In the genomic region with DNA sequence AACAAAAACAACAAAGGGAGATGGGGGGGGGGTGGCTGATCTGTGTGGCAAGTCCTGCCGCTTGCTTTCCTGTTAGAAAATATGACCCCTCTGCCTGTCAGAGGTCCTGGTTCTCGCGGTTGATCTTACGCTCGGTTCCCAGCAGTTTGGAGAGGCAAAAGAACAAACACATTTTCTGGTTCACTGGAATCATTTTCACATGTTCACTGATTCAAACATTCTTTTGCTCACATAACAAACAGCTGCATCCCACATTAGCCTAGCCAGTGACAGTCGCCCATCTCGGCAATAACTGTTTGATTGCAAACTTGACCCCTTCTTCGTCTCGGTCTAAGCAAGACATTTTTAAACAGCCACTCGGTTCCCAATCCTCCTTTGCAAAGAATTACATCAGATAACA, we compare ENCODE assay signal across 9 mouse cellular contexts.
A peak's percentile ranks its signal among the peaks of the same experiment; 100 is the strongest.
DNase-seq lines count a peak whose midpoint lies in the region; ATAC-seq and TF ChIP-seq lines count a peak whose summit lies in the region.
"Had no signal": no experiment of that assay in that cellular context is flagged by ENCODE, and none has a peak within 500 bp of the region (broad histone marks: within the 10 kb centered on the region; RNA-seq: fewer than 3 reads in every experiment).

No protein-coding gene starts in this region.

- no peaks in the 10 kb centered on the region for H3K36me3 ChIP-seq in intestine, embryonic 15.5 days
- H3K36me3 ChIP-seq in intestine, postnatal 0 days (ENCODE audit: control insufficient read depth, insufficient read depth), result no peaks in the 10 kb centered on the region
- no peaks in the 10 kb centered on the region for H3K36me3 ChIP-seq in embryonic facial prominence, embryonic 14.5 days (ENCODE audit: control insufficient read depth, insufficient read depth, low read length)
- H3K36me3 ChIP-seq in hindbrain, postnatal 0 days (ENCODE audit: insufficient read depth, low read length), result no peaks in the 10 kb centered on the region
- H3K36me3 ChIP-seq in neural tube, embryonic 13.5 days, result peaks cover 20% of the 10 kb centered on the region

- peaks cover 12% of the 10 kb centered on the region; the same call in 1 of the 2 replicates for H3K4me1 ChIP-seq in intestine, embryonic 15.5 days (replicated peaks)
- H3K4me1 ChIP-seq in intestine, postnatal 0 days (replicated peaks; ENCODE audit: control insufficient read depth, insufficient read depth, low read length), result no peaks in the 10 kb centered on the region
- H3K4me1 ChIP-seq in embryonic facial prominence, embryonic 14.5 days (ENCODE audit: control insufficient read depth, insufficient read depth, low read length), result peaks cover 24% of the 10 kb centered on the region
- peaks cover 28% of the 10 kb centered on the region for H3K4me1 ChIP-seq in hindbrain, postnatal 0 days (ENCODE audit: insufficient read depth, low read length)
- H3K4me1 ChIP-seq in neural tube, embryonic 13.5 days (replicated peaks), result peaks cover 82% of the 10 kb centered on the region

- H3K27ac ChIP-seq in intestine, embryonic 15.5 days, result peak overlapping the region; percentile 34; the same call in 1 of the 2 replicates
- no peak overlapping the region for H3K27ac ChIP-seq in intestine, postnatal 0 days (ENCODE audit: low read depth, low read length)
- H3K27ac ChIP-seq in embryonic facial prominence, embryonic 14.5 days (replicated peaks; ENCODE audit: low read depth, low read length), result no peak overlapping the region
- H3K27ac ChIP-seq in hindbrain, postnatal 0 days, result peak overlapping the region; percentile 5; the same call in 1 of the 2 replicates
- H3K27ac ChIP-seq in neural tube, embryonic 13.5 days (replicated peaks), result peak overlapping the region; percentile 57; the same call in 1 of the 2 replicates

- H3K27me3 ChIP-seq in intestine, embryonic 15.5 days (replicated peaks), result no peaks in the 10 kb centered on the region
- no peaks in the 10 kb centered on the region for H3K27me3 ChIP-seq in intestine, postnatal 0 days (replicated peaks; ENCODE audit: control insufficient read depth, insufficient read depth, low read length)
- H3K27me3 ChIP-seq in embryonic facial prominence, embryonic 14.5 days (replicated peaks; ENCODE audit: control insufficient read depth, insufficient read depth, low read length), result no peaks in the 10 kb centered on the region
- H3K27me3 ChIP-seq in hindbrain, postnatal 0 days (ENCODE audit: insufficient read depth, low read length), result no peaks in the 10 kb centered on the region
- H3K27me3 ChIP-seq in neural tube, embryonic 13.5 days, result no peaks in the 10 kb centered on the region

- ATAC-seq in intestine, embryonic 15.5 days, result no peak
- ATAC-seq in intestine, postnatal 0 days, result no peak
- ATAC-seq in embryonic facial prominence, embryonic 14.5 days (ENCODE audit: low read depth), result no peak
- no peak for ATAC-seq in hindbrain, postnatal 0 days
- ATAC-seq in neural tube, embryonic 13.5 days (ENCODE audit: low read depth), result no peak

- intact Hi-C loops in left cerebral cortex, postnatal 4 days (cut with DNase I), result no loop called here

- no peak overlapping the region for H3K9ac ChIP-seq in intestine, embryonic 15.5 days
- no peak overlapping the region for H3K9ac ChIP-seq in intestine, postnatal 0 days (ENCODE audit: low read depth, low read length)
- H3K9ac ChIP-seq in embryonic facial prominence, embryonic 14.5 days (ENCODE audit: low read depth, low read length), result no peak overlapping the region
- no peak overlapping the region for H3K9ac ChIP-seq in hindbrain, postnatal 0 days (replicated peaks; ENCODE audit: low read length)
- peak overlapping the region; percentile 22; the same call in 1 of the 2 replicates for H3K9ac ChIP-seq in neural tube, embryonic 13.5 days

- WGBS in intestine, embryonic 15.5 days, result 39% methylated on average over 10 of the region's 10 CpGs
- WGBS in intestine, postnatal 0 days, result 48% methylated on average over 10 of the region's 10 CpGs
- 17% methylated on average over 10 of the region's 10 CpGs for WGBS in embryonic facial prominence, embryonic 14.5 days
- 16% methylated on average over 10 of the region's 10 CpGs for WGBS in hindbrain, postnatal 0 days
- 5% methylated on average over 10 of the region's 10 CpGs for WGBS in neural tube, embryonic 13.5 days

- H3K4me3 ChIP-seq in intestine, embryonic 15.5 days (replicated peaks), result no peak overlapping the region
- no peak overlapping the region for H3K4me3 ChIP-seq in intestine, postnatal 0 days (ENCODE audit: low read depth, low read length)
- H3K4me3 ChIP-seq in embryonic facial prominence, embryonic 14.5 days (ENCODE audit: low read depth, low read length), result no peak overlapping the region
- no peak overlapping the region for H3K4me3 ChIP-seq in hindbrain, postnatal 0 days (ENCODE audit: low read length)
- no peak overlapping the region for H3K4me3 ChIP-seq in neural tube, embryonic 13.5 days

- no peaks in the 10 kb centered on the region for H3K9me3 ChIP-seq in intestine, embryonic 15.5 days
- H3K9me3 ChIP-seq in intestine, postnatal 0 days (ENCODE audit: control insufficient read depth), result no peaks in the 10 kb centered on the region
- H3K9me3 ChIP-seq in embryonic facial prominence, embryonic 14.5 days (ENCODE audit: control insufficient read depth, low read length), result no peaks in the 10 kb centered on the region
- no peaks in the 10 kb centered on the region for H3K9me3 ChIP-seq in hindbrain, postnatal 0 days (ENCODE audit: low read length)
- no peaks in the 10 kb centered on the region for H3K9me3 ChIP-seq in neural tube, embryonic 13.5 days

- peak; percentile 63 for DNase-seq in embryonic facial prominence, embryonic 14.5 days (ENCODE audit: low spot score)
- DNase-seq in hindbrain, postnatal 0 days (ENCODE audit: low spot score), result no peak
- DNase-seq in urinary bladder, postnatal 25 days (ENCODE audit: low spot score), result no peak
- no peak for DNase-seq in left cerebral cortex, postnatal 4 days
- DNase-seq in testis, postnatal 10 days (ENCODE audit: low spot score), result no peak
- DNase-seq: kidney, adult 8-10 months had no signal

- no peak for TF ChIP-seq CTCF in intestine, postnatal 0 days (IDR thresholded peaks at IDR 0.05; ENCODE audit: low read depth)
- TF ChIP-seq CTCF in hindbrain, postnatal 0 days (IDR thresholded peaks at IDR 0.05; ENCODE audit: low read depth), result no peak

- H3K4me2 ChIP-seq in intestine, embryonic 15.5 days (replicated peaks), result 0 out of 2 replicates have a peak overlapping the region, but pooled peaks have one; percentile 3
- H3K4me2 ChIP-seq in intestine, postnatal 0 days (replicated peaks; ENCODE audit: low read depth), result no peak overlapping the region
- H3K4me2 ChIP-seq in embryonic facial prominence, embryonic 14.5 days (ENCODE audit: low read depth, low read length), result peak overlapping the region; percentile 31
- H3K4me2 ChIP-seq in hindbrain, postnatal 0 days (ENCODE audit: low read depth, low read length), result peak overlapping the region; percentile 37; the same call in 1 of the 2 replicates
- peak overlapping the region; percentile 20 for H3K4me2 ChIP-seq in neural tube, embryonic 13.5 days

Comparison
In these comparisons a context has a peak if more than half of its experiments do, and no peak if none do; other contexts are left out.
1. H3K27ac ChIP-seq: peak in intestine, embryonic 15.5 days (single experiment), hindbrain, postnatal 0 days (single experiment) and neural tube, embryonic 13.5 days (single experiment); none in intestine, postnatal 0 days (single experiment) and embryonic facial prominence, embryonic 14.5 days (single experiment).